Mouse (Mus musculus) gastrocnemius, adult 2 months (tissue): ENCODE measurements around the gene Mmp12. TPM values are rescaled to one million over a fixed set of nuclear protein-coding genes. Genes with fewer than 3 reads are reported as not detected.
"Not testable (repeated sequence)": the region's sequence is repeated elsewhere in the genome, so short reads cannot be mapped to it uniquely, and the experiment has no call there.

Experiments used
- DNase-seq: peaks from one replicate; pipeline ENCODE4 v3.0.0; 2022
- H3K27ac ChIP-seq: fragments of 200-600 bp; 2 replicates; pipeline ENCODE4 v1.8.1; 2022; ENCODE audit warnings: mild to moderate bottlenecking
- H3K4me3 ChIP-seq: fragments of 200-600 bp; 2 replicates; pipeline ENCODE4 v1.8.1; 2022; ENCODE audit warnings: mild to moderate bottlenecking, moderate library complexity
- CTCF ChIP-seq: fragments of 200-600 bp; IDR thresholded peaks from 2 replicates; pipeline ENCODE4 v1.8.1; 2022; ENCODE audit warnings: antibody characterized with exemption, mild to moderate bottlenecking, moderate library complexity
- intact Hi-C: fragments of 180-260 bp; cut with DNase I; formaldehyde crosslinking; loops from one replicate; pipeline ENCODE4 v1.15.1; 2025
- long read RNA-seq, 2 experiments: library from polyadenylated mRNA; stranded (forward); transcript quantifications; one replicate each; pipeline ENCODE4 v2.0.0; 2021
- total RNA-seq, 2 experiments: library from RNA; stranded (reverse); gene quantifications; 2 replicates each; pipeline ENCODE4 v1.2.3; 2021

Mmp12 gene
- total RNA-seq: not detected
- long read RNA-seq, experiment 1: 0 reads
- long read RNA-seq, experiment 2: 0 reads

DNA sequence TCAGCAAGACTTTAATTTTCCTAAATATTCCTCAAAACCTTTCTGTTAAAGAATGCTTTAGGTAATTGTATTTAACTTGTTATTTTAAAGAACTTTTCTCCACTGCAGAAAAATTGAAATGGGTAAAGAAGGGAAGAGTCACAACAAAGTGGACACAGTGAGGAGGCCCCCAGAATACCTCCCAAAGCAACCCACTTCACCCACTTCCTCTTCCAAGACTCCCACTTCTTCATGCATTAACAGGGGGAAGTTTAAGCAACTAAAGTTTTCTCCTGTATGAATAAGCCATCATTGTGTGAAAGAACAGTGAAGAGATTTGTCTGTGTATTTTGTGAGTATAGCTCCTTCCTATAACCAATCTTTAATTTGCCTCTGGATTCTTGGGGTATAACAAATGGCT is at the start of gene Mmp12:
TSS of gene Mmp12 (plus strand) at position 275 of the 400 bp plus-strand sequence.
- TF ChIP-seq CTCF: no peak
- intact Hi-C loops: no loop called here
- DNase-seq: no peak
- H3K27ac ChIP-seq: no peak within 1 kb of the TSS
- H3K4me3 ChIP-seq: no peak within 1 kb of the TSS

DNA sequence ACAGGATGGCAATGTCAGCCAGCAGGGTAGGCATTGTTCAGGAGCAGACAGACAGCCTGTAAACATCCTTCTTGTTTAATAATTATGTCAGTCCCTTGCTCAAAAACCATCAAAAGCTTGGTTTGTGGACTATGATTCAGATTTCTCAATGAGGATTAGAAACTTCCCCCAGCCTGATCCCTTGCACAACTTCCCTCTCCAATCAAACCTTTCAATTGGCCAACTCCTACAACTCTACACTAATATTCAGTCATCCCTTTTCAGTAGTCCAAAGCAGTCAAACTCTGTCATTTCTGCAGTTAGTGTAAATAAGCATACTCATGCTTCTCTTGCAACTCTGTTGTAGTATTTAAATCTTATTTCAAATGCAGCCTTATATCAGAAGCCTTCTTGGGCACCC is 12.3 kb upstream of the Mmp12 start:
- no peak overlapping the region for H3K27ac ChIP-seq
- intact Hi-C loops: no loop called here
- H3K4me3 ChIP-seq: no peak overlapping the region
- no peak for TF ChIP-seq CTCF
- DNase-seq: no peak

DNA sequence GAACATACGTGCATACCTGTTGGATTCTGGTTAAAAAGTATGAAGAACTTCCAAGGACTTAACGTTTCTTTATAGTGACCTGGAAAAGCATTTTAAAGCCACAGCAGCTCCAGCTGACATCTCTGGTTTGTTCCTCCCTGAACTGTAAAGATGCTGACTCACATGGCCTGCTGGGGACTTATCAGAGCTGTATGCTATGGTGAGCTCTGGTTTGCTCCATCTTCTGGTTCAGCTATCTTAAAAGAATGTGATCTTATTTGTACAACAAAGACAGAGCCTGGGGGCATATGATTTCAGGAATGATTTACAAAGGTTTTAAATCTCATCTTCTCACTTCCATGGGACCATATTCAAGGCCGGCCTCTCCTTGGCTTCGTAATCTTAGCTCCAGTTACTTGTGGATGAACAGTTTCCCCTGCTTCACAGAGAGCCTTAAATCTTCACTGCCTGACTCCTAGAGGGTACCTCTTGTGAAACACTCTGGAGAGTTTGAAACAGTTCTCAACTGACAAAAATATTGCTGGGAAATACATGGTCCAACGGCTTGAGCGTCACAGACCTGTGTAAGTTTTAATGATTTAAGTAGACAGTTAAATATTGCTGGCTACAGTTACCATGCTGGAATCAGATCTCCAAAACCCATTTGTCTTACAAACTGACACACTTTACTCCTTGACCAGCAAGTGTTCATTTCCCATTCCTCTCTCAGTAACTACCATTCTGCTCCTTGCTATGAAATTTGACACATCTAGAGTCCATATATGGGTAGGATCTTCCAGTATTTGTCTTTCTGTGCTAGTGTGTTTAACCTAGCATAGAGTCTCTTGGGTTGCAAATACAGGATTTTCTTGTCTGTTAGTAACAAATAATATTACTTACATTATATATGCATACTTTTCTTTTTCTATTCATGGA is 8.2 kb upstream of the Mmp12 start:
- no peak for DNase-seq
- no peak for TF ChIP-seq CTCF
- intact Hi-C loops: no loop called here
- H3K4me3 ChIP-seq: no peak overlapping the region
- no peak overlapping the region for H3K27ac ChIP-seq

DNA sequence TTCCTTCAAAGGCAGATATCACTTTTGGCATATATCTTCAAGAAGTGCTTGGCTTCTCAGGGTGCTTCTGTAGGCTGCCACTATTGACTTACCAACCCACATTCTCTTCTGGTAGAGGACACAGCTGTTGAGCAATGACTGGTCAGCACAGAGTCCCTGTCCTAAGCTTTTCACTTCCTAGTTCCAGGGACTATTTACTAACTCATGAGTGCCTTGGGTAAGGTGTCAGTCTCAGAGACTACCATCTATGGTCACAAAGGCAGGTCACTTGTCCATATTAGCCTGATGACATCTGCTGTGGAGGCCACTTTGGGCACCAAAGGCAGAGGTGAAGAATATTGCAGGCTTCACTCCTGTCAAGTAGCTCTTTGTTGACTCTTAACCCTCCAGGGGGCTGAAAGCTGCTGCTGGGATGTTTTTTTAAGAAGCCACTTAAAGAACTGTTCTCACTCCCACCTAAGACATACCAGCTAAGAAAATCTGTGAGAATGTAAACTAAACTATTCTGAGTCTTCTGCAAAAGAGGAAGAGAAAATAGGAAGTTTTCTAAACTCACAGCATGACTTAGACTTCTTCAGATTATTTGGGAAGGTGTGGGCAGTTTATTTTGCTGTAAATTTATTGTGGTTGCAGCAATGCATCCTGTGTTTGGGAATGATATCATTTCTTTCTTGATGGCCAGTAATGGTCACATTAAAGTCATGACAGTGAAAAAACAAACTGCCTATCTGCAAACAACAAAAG is 7.3 kb upstream of the Mmp12 start:
- no peak for TF ChIP-seq CTCF
- H3K4me3 ChIP-seq: no peak overlapping the region
- H3K27ac ChIP-seq: no peak overlapping the region
- DNase-seq: no peak
- intact Hi-C loops: no loop called here

DNA sequence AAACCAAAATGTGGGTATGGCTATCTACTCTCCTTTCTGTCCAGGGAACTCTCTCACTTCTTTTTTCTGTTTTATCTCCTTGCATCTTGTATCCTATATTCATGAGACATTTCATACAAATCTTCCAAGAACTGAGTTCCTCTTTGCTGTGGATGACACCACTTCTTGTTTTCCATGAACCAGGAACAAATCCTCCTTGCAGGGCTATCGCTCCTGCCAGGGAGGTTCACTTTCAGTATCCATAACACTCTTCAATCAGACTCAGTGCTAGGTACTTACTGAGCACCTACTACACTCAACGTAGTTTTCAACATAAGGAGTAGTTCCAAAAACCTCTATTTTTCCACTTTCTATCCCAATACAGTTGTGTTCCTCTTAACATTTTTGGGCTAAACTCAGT is 1.3 kb downstream of the Mmp12 start:
- no peak for TF ChIP-seq CTCF
- intact Hi-C loops: no loop called here
- DNase-seq: no peak
- Histone ChIP-seq H3K4me3 (no peak overlapping the region), H3K27ac (no peak overlapping the region)

DNA sequence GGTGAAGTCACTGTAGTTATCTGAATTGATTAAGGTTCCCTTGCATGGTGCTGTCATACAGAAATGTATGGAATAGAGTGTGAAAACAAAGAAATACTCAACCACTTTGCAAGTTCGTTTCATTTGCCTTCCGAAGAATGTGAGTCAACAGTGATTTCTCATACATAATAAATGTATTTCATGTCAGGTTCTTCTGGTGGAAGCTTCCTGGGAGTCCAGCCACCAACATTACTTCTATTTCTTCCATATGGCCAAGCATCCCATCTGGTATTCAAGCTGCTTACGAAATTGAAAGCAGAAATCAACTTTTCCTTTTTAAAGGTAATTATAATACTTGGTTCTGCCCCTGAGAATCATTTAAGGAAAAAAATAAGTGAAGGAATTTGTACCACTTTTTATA is 10.4 kb downstream of the Mmp12 start:
- intact Hi-C loops: no loop called here
- Histone ChIP-seq H3K27ac (no peak overlapping the region), H3K4me3 (no peak overlapping the region)
- no peak for DNase-seq
- no peak for TF ChIP-seq CTCF

DNA sequence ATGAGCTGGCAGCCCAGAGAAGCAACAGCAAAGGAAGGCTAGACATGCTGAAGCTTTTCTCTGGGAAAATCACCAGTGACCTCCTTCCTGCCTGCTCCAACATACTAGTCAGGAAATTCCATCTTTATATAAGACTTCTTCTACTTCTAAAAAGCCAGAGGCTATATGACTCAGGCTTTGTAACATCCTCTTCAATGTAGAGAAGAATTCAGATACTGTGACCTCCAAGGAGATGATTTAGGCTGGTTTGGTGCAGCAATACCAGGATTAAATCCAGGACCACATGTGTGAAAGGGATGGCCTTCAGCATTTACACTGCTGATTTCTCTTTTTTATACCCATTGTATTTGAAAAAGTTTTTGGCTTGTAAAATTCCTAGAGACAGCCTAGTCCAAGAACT is 43.8 kb downstream of the Mmp12 start, which contains the start of gene Mmp1b:
TSS of gene Mmp1b (minus strand) at position 101 of the 400 bp plus-strand sequence.
- no peak within 1 kb of the TSS for H3K27ac ChIP-seq
- DNase-seq: no peak
- intact Hi-C loops: no loop called here
- no peak for TF ChIP-seq CTCF
- no peak within 1 kb of the TSS for H3K4me3 ChIP-seq

DNA sequence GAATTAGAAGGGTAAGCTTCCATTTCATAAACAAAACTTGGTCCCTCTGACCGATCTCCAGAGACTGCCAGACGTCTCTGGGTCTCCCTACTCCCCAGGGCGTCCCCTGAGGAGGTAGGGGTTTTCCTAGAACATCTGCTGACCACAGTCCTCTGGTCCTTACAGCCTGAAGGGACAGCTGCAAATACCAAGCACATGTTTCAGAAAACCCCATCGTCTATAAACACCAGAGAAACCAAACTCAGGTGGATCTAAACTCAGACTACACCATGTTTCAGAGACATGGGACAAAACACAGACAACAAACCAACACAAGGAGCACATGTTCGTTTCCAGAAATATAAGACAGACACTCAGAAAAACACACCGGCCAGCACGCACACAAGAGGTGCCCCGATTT is 52.4 kb downstream of the Mmp12 start:
- H3K27ac ChIP-seq, DNase-seq, intact Hi-C loops, H3K4me3 ChIP-seq: not testable (repeated sequence)

Other genes with a start within 250 kb of the Mmp12 start
- 1 to 10 TPM; 1.3 TPM for gene Dync2h1, start 159.9 kb upstream of the Mmp12 start, total RNA-seq
- gene Dcun1d5, start 159.9 kb upstream of the Mmp12 start, total RNA-seq: 10 to 100 TPM; 71.2 to 89.2 TPM
- not detected for gene Mmp13, start 71.9 kb upstream of the Mmp12 start, total RNA-seq
- gene Mmp1b, start 43.7 kb downstream of the Mmp12 start, total RNA-seq: not detected
- under 1 TPM in 1 of 2 experiments, not detected in 1; 0.20 TPM for gene Mmp3, start 101.4 kb downstream of the Mmp12 start, total RNA-seq
- not detected for gene Mmp10, start 158.0 kb downstream of the Mmp12 start, total RNA-seq
- gene Mmp8, start 214.1 kb downstream of the Mmp12 start, total RNA-seq: not detected
- gene Mmp27, start 227.0 kb downstream of the Mmp12 start, total RNA-seq: under 1 TPM in 1 of 2 experiments, not detected in 1; 0.20 TPM